Mouse (Mus musculus) layer of hippocampus, adult 9-10 months (tissue): ENCODE results near the gene Olfr1030.
"Not testable (repeated sequence)": the region's sequence is repeated elsewhere in the genome, so short reads cannot be mapped to it uniquely, and the experiment has no call there.

Source experiments
- DNase-seq: peaks from one replicate; pipeline ENCODE4 v3.0.0; 2022; ENCODE audit warnings: low spot score

The Olfr1030 gene

DNA sequence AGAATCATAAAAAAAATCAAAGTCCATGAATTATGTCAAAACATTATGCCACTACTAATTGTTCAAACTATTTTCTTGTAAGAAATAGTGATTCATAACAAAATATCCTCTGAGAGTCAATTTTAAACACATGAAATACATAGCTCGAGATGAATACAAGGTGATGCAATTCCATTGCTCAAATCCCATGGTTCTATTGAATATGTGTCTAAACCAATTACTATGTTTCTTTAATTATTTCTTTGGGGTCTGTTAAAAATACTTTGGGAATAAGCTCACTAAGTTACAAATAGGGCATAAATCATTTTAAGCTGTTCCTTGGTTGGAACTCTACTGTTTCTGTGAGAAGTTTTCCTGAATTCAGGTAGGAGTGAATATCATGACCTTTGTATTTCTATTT lies at the start of gene Olfr1030:
Olfr1030 (plus strand) TSS at position 301 of the 400 bp plus-strand sequence.
- DNase-seq: no peak

DNA sequence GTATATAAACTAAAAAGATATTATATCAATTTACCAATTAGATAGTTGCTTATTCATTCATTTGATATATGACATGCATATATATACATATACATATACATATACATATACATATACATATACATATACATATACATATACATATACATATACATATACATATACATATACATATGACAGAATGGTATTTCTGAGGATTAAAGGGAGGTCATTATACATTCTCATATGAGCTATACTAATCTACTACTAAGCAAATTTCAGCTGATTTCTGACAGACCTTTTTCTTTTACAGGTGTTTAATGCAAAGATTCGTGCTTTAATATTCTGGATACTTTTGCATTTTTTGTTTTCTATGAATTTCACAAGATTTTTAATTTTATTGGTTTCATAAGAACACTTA lies 28.9 kb upstream of the Olfr1030 start, which contains the start of gene Olfr1028:
Olfr1028 (plus strand) TSS at position 301 of the 400 bp plus-strand sequence.
- DNase-seq: no peak

DNA sequence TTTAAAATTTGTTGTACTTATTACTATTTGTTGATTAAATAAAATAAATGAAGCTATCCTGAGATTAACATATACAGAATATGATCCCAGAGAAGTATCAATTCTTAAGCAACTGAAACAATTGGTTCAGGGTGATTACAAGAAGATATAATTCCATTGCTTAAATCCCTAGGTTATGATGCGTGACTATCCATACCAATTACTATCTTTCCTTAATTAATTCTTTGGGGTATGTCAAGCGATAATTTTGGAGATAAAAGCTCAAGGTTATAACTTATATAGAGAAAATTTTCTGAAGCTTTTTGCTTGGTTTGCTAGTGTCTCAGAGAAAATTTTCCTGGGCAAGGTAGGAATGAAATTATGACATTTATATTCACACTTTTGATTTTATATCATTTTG lies 5.5 kb upstream of the Olfr1030 start, which contains the start of gene Olfr1029:
Olfr1029 (plus strand) TSS at position 301 of the 400 bp plus-strand sequence.
- no peak for DNase-seq

DNA sequence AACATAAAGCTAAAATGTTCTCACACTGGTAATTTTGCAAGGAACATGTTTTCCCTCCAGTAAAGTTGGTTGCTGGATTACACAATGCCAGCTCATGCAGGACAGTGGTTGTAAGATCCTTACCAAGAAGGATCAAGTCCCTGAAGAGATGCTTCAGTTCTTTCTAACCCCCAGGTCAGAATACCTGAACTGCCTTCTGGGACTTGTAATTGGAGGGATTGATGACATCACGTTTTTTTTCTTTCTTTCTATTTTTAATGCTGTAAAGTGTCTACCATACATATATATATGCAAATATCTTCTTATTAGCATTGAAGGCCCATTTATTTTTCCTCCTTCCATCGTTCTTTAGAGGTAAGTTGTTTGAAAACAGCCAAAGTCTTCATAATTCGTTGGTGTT lies 10.9 kb downstream of the Olfr1030 start, which contains the start of gene Olfr1031:
Olfr1031 (plus strand) TSS at position 301 of the 400 bp plus-strand sequence.
- no peak for DNase-seq

DNA sequence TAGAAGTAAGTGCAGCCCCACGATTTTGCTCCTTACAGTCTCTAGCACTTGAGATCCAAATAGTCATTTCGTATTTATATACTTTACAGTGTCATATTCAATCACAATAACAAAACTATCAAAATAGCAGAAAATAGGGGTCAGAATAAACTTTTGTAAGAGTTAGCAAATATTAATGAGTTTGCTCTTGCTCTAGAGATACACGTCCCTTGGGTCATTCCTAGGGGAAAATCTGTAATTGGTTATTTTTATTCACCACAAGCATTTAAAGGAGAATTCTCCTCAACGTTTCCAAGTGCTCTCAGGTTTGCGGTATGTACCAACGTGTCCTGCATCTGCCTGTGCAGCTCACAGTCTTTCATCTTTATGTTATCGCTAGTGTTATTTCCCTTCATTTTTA lies 26.2 kb downstream of the Olfr1030 start, which contains the start of gene Olfr1032:
Olfr1032 (plus strand) TSS at position 301 of the 400 bp plus-strand sequence.
- DNase-seq: no peak

DNA sequence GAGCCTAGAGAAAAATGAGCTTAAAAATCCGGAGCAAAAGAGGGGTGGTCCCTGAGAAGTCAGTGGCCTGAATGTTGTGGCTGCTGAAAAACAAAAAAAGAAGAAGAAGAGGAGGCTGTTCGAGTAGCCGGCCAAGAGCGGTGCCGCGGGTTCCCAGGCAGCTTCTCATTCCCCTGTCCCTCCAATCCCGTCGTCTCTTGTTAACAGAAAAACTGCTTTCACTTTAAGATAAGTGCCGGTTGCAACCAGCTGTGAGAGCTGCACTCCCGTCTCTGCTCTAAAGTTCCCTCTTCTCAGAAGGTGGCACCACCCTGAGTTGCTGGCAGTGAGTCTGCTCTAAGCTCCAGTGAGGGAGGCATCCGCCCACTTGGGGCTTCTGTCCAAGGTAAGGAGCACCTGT lies 41.3 kb downstream of the Olfr1030 start, which contains the start of gene Olfr1033:
Olfr1033 (plus strand) TSS at position 228 of the 400 bp plus-strand sequence.
- DNase-seq: not testable (repeated sequence)

DNA sequence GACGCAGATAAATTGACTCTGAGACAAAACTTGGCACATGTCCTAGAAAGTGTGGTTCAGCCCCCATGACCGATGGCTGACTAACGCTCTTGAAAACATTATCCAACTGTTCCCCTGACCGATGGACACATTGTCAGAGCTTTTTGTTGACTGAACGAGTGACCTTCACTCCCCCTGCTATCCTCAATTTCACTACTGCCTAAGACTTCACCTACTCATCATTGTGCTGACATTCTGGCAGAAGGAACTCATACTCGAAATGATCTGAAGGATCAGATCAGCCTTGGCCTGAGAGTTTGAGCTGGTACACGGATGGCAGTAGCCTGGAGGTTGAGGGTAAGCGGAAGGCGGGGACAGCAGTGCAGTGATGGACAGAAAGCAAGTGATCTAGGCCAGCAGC lies 42.4 kb downstream of the Olfr1030 start:
- not testable (repeated sequence) for DNase-seq
